Mouse (Mus musculus) heart, embryonic 14.5 days (tissue): ENCODE measurements around the gene Myo1b. TPM values are rescaled to one million over a fixed set of nuclear protein-coding genes. Genes with fewer than 3 reads are reported as not detected.

Source experiments
- ATAC-seq: fragments of 200-750 bp; cut with Nextera tagmentation; 2 replicates; pipeline ENCODE4 v1.8.0; 2017; ENCODE audit warnings: low read depth, moderate TSS enrichment; ENCODE audit not compliant: insufficient number of reproducible peaks, insufficient read depth, low FRiP score
- H3K27ac ChIP-seq, 2 experiments: fragments of 200-500 bp in 1 of 2; fragments of 300-500 bp in 1 of 2; sonication (generic) in 1 of 2; replicated peaks in 1 of 2; 2 replicates each; pipeline ENCODE4 v1.5.1; 2012 to 2014; ENCODE audit warnings: low read depth in 2 of 2, low read length in 2 of 2, control low read depth in 1 of 2, mild to moderate bottlenecking in 1 of 2, mixed read lengths in 1 of 2; ENCODE audit not compliant: control insufficient read depth in 1 of 2, insufficient read depth in 1 of 2
- H3K27me3 ChIP-seq: fragments of 300-500 bp; sonication (generic); 2 replicates; pipeline ENCODE4 v1.6.1; 2014; ENCODE audit warnings: mild to moderate bottlenecking, low read length, control low read depth; ENCODE audit not compliant: control insufficient read depth, insufficient read depth
- H3K36me3 ChIP-seq: fragments of 300-500 bp; sonication (generic); 2 replicates; pipeline ENCODE4 v1.6.1; 2014; ENCODE audit warnings: mild to moderate bottlenecking, control low read depth, low read length, mixed read lengths; ENCODE audit not compliant: control insufficient read depth, insufficient read depth
- H3K4me1 ChIP-seq, 2 experiments: fragments of 200-500 bp in 1 of 2; fragments of 300-500 bp in 1 of 2; sonication (generic) in 1 of 2; 2 replicates each; pipeline ENCODE4 v1.6.1; 2012 to 2014; ENCODE audit warnings: low read length in 2 of 2, control low read depth in 1 of 2, mixed read lengths in 1 of 2; ENCODE audit not compliant: control insufficient read depth in 2 of 2, insufficient read depth in 2 of 2
- H3K4me2 ChIP-seq: fragments of 300-500 bp; sonication (generic); 2 replicates; pipeline ENCODE4 v1.6.1; 2014; ENCODE audit warnings: mild to moderate bottlenecking, low read length
- H3K4me3 ChIP-seq, 2 experiments: fragments of 200-500 bp in 1 of 2; fragments of 300-500 bp in 1 of 2; sonication (generic) in 1 of 2; 2 replicates each; pipeline ENCODE4 v1.5.1; 2012 to 2014; ENCODE audit warnings: low read length in 2 of 2, mild to moderate bottlenecking in 2 of 2, control low read depth in 1 of 2, low read depth in 1 of 2, moderate library complexity in 1 of 2; ENCODE audit not compliant: control insufficient read depth in 1 of 2, insufficient read depth in 1 of 2
- H3K9ac ChIP-seq: fragments of 300-500 bp; sonication (generic); 2 replicates; pipeline ENCODE4 v1.6.1; 2014; ENCODE audit warnings: mild to moderate bottlenecking, low read length
- H3K9me3 ChIP-seq: fragments of 300-500 bp; sonication (generic); 2 replicates; pipeline ENCODE4 v1.6.1; 2016; ENCODE audit warnings: low read length, control low read depth; ENCODE audit not compliant: control insufficient read depth
- WGBS: fragments of 180-500 bp; shearing (Covaris S2); extraction: QIAGEN DNeasy Blood & Tissue Kit; methylation state at CpG from one replicate; pipeline ENCODE4 v1.1.7; 2014; 5-methylcytosine and 5-hydroxymethylcytosine counted together
- polyA plus RNA-seq: library from polyadenylated mRNA; unstranded; fragments of >200 nt; fragmentation: Nextera tagmentation; extraction: Ambion mirVana; gene quantifications from 2 replicates; pipeline ENCODE4 v1.2.1, GENCODE M21; 2014

Gene Myo1b
- polyA plus RNA-seq, 1 experiment from 2014 or later, result 39.5 TPM

DNA sequence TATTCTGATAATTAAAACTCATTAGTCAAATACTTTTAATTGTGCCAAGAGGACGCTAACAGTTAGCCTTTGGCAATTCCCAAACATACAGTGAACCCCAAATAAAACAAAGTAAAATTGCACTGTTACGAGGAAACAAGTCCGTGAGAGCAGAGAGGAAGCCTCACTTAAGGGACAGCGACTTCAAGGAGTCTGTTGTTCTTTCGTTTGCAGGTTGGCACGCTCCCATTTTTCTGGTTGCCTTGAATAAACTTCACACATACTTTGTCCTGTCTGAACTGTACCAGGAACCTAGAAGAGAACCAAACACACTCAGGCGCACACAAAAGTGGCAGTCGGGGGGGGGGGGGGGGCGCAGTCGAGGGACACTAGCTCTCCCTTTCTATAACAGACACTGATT is 164.9 kb downstream of the Myo1b start:
- Histone ChIP-seq H3K27me3 (no peaks in the 10 kb centered on the region), H3K4me3 (no peak overlapping the region), H3K4me2 (no peak overlapping the region), H3K9ac (no peak overlapping the region), H3K9me3 (no peaks in the 10 kb centered on the region), H3K27ac (no peak overlapping the region), H3K36me3 (peaks cover 28% of the 10 kb centered on the region), H3K4me1 (peaks cover 8 to 14% of the 10 kb centered on the region in 2 experiments; a peak in 3 of 4 replicates)
- 72% methylated on average over 10 of the region's 10 CpGs for WGBS
- ATAC-seq, result no peak

DNA sequence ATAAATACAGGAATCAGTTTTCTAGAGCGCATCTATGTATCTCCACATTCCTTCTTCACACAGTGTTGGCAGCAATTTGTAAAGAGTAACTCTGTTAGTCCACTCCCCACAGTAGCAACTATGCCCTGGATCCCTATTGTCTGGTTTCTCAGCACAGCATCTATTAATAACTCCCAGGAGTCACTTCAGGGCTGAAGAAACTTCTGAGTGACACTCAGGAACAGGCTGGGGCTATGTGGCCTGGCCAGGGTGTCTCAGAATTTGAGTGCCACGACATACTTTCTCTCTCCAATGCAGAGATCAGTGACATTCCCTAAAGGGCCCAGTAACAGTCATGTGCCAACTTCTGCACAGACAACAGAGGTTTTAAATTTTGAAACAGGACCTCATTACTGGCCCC is 167.6 kb downstream of the Myo1b start:
- Histone ChIP-seq H3K27ac (peak overlapping the region in 1 of 2 experiments; percentile 54; a peak in 2 of 4 replicates), H3K4me2 (no peak overlapping the region), H3K9ac (no peak overlapping the region), H3K36me3 (peaks cover 8% of the 10 kb centered on the region; the same call in 1 of the 2 replicates), H3K4me3 (no peak overlapping the region), H3K9me3 (no peaks in the 10 kb centered on the region), H3K4me1 (peaks cover 8 to 14% of the 10 kb centered on the region in 2 experiments; a peak in 3 of 4 replicates), H3K27me3 (no peaks in the 10 kb centered on the region)
- WGBS, result 34% methylated on average over 2 of the region's 2 CpGs
- ATAC-seq, result no peak

DNA sequence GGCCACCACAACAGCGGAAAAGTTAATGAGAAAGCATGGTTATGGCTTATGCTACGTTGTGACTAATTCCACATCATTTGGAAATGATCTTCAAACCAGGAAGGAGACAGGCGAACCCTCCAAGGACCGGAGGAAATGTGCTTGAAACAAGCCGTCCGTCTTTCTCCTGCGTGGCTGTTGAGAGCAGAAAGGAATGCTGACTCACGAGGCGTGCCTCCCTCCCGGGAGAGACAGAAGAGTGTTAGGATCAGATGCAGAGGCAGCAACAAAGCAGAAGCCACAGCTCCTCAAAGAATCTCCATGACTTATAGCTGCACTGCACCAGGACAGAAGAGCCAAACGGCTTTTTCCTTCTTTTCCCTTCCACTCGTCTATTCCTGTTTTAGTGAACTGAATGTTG is 168.4 kb downstream of the Myo1b start:
- H3K4me2 ChIP-seq, result peak overlapping the region; percentile 35
- peak overlapping the region; percentile 35; the same call in 1 of the 2 replicates for H3K9ac ChIP-seq
- no peaks in the 10 kb centered on the region for H3K9me3 ChIP-seq
- H3K4me1 ChIP-seq, result peaks cover 8 to 14% of the 10 kb centered on the region in 2 experiments; a peak in 3 of 4 replicates
- peaks cover 8% of the 10 kb centered on the region; the same call in 1 of the 2 replicates for H3K36me3 ChIP-seq
- H3K27me3 ChIP-seq, result no peaks in the 10 kb centered on the region
- no peak for ATAC-seq
- H3K4me3 ChIP-seq, result no peak overlapping the region
- 13% methylated on average over 12 of the region's 12 CpGs for WGBS
- peak overlapping the region in 1 of 2 experiments; percentile 21; a peak in 1 of 4 replicates for H3K27ac ChIP-seq

DNA sequence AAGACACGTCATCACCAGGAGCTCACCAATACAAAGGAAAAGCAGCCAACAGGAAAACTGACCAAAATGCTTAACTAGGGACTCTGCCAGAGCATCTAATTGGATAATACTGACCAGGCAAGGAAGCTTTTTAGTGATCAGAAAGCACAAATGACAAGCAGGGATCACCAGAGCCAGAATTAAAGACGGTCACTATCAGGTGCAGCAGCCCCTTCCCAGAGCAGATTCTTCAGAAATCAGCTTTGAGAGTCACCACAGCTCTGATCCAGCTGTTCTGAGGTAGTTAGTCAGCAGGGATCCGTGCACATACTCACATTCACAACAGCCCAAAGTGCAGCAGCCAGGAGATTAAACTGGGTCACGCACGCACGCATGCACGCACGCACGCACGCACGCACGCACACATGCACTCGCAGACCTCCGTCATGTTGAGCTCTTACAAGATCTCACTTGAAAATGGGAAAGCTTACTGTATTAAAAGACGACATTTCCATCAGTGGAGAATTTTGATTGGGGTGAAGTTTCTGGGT is 169.1 kb downstream of the Myo1b start:
- Histone ChIP-seq H3K27me3 (no peaks in the 10 kb centered on the region), H3K27ac (no peak overlapping the region), H3K9me3 (no peaks in the 10 kb centered on the region), H3K4me1 (peaks cover 8 to 14% of the 10 kb centered on the region in 2 experiments; a peak in 3 of 4 replicates), H3K4me2 (no peak overlapping the region), H3K9ac (no peak overlapping the region), H3K36me3 (peaks cover 4% of the 10 kb centered on the region; the same call in 1 of the 2 replicates), H3K4me3 (no peak overlapping the region)
- no peak for ATAC-seq
- 91% methylated on average over 15 of the region's 15 CpGs for WGBS

DNA sequence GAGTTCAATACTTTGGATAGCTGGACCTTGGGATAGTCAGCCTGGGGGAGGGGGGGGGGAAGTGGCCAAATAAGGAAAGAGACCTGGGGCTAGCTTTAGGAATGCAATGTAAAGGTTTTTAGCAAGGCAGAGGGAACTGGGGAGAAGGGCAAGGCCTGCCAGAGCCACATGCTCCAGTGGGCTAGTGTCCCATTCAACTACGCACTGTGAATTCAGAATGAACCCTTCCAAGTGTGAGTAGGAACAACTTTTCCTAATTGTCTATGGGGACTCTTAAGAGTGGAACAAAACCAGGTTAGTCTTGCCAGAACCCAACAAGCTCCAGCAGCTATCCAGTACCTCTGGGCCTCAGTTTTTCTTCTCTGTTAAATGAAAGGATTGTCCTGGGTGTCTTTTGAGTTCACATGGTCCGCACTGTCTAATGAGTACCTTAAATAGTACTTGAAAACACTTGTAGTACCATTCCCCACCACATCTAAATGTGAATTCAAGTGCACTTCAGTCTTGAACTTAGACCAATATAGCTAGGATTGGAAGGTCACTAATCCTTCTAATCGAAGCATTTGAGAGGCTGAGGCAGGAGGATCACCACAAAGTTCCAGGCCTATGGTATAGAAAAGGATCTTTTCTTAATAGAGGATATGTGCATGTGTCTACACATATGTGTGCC is 172.0 kb downstream of the Myo1b start:
- 89% methylated on average over 3 of the region's 3 CpGs for WGBS
- ATAC-seq, result no peak
- H3K9me3 ChIP-seq, result no peaks in the 10 kb centered on the region
- H3K36me3 ChIP-seq, result peaks cover 4% of the 10 kb centered on the region; the same call in 1 of the 2 replicates
- peaks cover 6 to 14% of the 10 kb centered on the region in 2 experiments; a peak in 3 of 4 replicates for H3K4me1 ChIP-seq
- no peak overlapping the region for H3K4me3 ChIP-seq
- no peak overlapping the region for H3K27ac ChIP-seq
- H3K27me3 ChIP-seq, result no peaks in the 10 kb centered on the region
- H3K4me2 ChIP-seq, result no peak overlapping the region
- H3K9ac ChIP-seq, result no peak overlapping the region

DNA sequence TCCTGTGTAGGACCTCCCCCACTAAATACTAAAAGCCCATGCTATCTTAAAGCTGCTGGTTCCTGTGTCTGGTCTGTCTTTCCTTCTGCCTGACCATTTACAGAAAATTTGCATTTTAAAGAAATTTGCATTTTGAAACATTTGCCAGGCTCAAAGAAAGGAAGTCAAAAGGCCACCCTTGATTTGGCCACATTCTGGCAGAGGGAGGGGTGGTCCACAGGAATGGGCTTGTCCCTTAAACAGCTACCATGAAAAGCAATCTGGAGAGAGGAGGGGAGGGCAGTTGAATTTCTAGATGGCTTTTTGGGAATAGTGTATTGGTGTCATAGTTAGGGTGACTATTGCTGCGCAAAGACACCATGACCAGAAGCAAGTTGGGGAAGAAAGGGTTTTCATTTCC is 173.3 kb downstream of the Myo1b start:
- H3K4me2 ChIP-seq, result no peak overlapping the region
- WGBS, result 100% methylated on average over 1 of the region's 1 CpGs

DNA sequence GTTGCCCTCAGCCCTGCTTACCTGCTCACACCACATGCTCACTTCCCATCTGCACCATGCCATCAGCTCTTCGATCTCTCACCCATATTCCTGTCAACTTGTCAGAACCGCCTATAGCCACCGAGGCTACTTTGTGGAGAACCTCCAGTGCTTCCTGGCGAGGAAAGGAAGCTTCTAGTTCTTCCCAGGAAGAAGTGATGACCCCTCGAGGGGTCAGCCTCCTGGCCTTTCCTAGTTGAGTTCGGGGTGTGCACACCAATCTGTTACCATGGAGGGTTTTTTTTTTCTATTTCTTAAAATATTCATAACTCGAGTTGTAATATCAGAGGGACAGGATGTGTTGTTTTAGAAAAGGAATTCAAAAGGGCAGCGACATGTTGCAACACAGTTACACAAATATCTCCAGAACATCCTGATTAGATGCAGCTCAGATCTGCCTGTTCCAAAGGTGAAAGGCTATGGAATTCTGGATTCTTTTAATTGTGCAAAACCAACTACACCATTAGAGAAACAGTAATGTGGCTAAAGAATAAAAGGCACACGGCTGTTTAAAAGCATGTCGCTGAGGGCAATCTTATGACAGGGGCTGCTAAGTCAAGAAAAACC is 175.1 kb downstream of the Myo1b start:
- H3K27me3 ChIP-seq, result no peaks in the 10 kb centered on the region
- no peak overlapping the region for H3K9ac ChIP-seq
- WGBS, result 80% methylated on average over 10 of the region's 10 CpGs
- no peak overlapping the region for H3K4me3 ChIP-seq
- no peak overlapping the region for H3K27ac ChIP-seq
- no peaks in the 10 kb centered on the region for H3K9me3 ChIP-seq
- H3K4me1 ChIP-seq, result no peaks in the 10 kb centered on the region; a peak in 1 of 4 replicates
- no peak overlapping the region for H3K4me2 ChIP-seq
- H3K36me3 ChIP-seq, result peaks cover 4% of the 10 kb centered on the region; the same call in 1 of the 2 replicates
- ATAC-seq, result no peak

More for the DNA sequence above, 173.3 kb downstream of the Myo1b start:
- no peaks in the 10 kb centered on the region for H3K27me3 ChIP-seq
- no peak overlapping the region for H3K9ac ChIP-seq
- H3K9me3 ChIP-seq, result no peaks in the 10 kb centered on the region
- ATAC-seq, result no peak
- no peak overlapping the region for H3K4me3 ChIP-seq
- H3K36me3 ChIP-seq, result peaks cover 4% of the 10 kb centered on the region; the same call in 1 of the 2 replicates
- no peak overlapping the region for H3K27ac ChIP-seq
- peaks cover 3% of the 10 kb centered on the region in 2 experiments; a peak in 3 of 4 replicates for H3K4me1 ChIP-seq
